Mouse (Mus musculus): ENCODE results near the gene Ccn1.

DNA sequence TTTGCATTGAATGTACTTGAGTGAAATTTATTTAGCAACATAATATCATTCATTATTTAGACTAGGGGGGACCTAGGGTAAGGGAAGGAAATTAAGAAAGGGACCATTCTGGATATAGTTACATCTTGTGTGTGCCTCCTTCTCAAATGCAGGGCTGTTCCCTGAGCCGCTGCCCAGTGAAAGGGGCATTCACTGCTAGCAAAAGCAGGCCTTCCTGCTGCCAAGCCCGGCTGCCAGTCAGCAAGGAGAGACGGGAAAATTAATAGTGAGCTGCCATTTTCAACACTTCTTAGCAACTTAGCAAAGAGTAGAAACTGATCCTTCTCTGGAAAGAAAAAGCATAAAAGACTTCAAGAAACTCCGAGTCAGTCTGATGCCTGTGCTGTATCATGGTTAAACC, 34.4 kb upstream of the Ccn1 start:
- TF ChIP-seq CTCF (IDR thresholded peaks at IDR 0.05; ENCODE audit: control insufficient read depth, insufficient read depth, low read length) (no peak), POLR2A (IDR thresholded peaks at IDR 0.05; ENCODE audit: borderline replicate concordance, control insufficient read depth, low read depth, low read length) (no peak)
